Mouse (Mus musculus): Measurements from ENCODE around the gene Hist1h2bg. TPM values are rescaled to one million over a fixed set of nuclear protein-coding genes. Genes with fewer than 3 reads are reported as not detected.
"Not testable (repeated sequence)": the region's sequence is repeated elsewhere in the genome, so short reads cannot be mapped to it uniquely, and the experiment has no call there.

The Hist1h2bg gene
- polyA plus RNA-seq, 1 experiment from 2014 or later, result 2.8 TPM

DNA sequence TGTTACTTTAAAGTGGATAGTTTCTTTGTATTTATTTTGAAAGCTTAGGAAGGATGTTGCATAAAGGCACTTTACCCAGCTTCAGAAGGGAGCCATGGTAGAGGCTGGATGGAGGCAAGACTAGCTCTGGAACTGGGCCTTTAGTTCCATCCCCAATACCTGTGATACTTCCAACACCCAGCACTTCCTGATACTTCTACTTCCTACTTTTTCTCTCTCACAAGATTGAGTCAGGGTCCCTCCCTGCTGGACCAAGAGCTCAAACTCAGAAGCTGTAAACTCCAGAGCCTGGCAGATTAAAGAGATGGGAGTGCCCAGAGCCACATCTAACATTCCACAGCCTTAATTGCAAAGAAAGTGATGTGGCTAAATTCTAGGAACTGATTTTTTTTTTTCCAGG lies 13.1 kb downstream of the Hist1h2bg start:
- peak overlapping the region; percentile 95 for H3K27ac ChIP-seq
- no peaks in the 10 kb centered on the region for H3K27me3 ChIP-seq
- H3K9me3 ChIP-seq, result no peaks in the 10 kb centered on the region
- peak overlapping the region; percentile 47 for H3K4me3 ChIP-seq
- H3K9ac ChIP-seq, result peak overlapping the region; percentile 80
- peak overlapping the region; percentile 82 for H3K4me2 ChIP-seq
- no peaks in the 10 kb centered on the region for H3K36me3 ChIP-seq
- ATAC-seq (ENCODE audit: low FRiP score), result no peak
- H3K4me1 ChIP-seq (replicated peaks), result peaks cover 32% of the 10 kb centered on the region

DNA sequence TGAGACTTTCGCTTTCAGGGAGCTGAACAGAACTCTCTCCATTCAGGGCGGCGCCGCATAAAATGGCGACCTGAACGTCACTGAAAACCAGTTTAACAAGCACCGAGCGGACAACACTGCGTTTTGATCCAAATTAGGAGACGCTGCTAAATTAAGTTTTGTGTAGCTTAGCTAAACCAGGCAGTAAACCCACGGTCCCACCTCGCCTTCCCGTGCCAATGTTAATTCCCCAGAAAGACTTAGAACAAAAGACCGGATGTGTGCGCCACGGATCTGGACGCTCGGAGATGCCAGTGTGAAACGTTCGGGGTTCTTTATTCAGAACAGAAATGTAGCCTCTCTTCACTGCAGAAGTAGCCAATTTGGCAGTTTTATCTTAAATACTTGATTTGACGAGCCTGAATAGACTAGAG lies 13.8 kb downstream of the Hist1h2bg start:
- peak overlapping the region; percentile 82 for H3K4me2 ChIP-seq
- H3K27me3 ChIP-seq, result no peaks in the 10 kb centered on the region
- H3K9ac ChIP-seq, result peak overlapping the region; percentile 80
- no peaks in the 10 kb centered on the region for H3K36me3 ChIP-seq
- peak; percentile 2; the same call in 1 of the 2 replicates for ATAC-seq (ENCODE audit: low FRiP score)
- peak overlapping the region; percentile 47 for H3K4me3 ChIP-seq
- H3K9me3 ChIP-seq, result no peaks in the 10 kb centered on the region
- peak overlapping the region; percentile 95 for H3K27ac ChIP-seq
- peaks cover 32% of the 10 kb centered on the region for H3K4me1 ChIP-seq (replicated peaks)
- WGBS, result under 1% methylated on average over 21 of the region's 21 CpGs

DNA sequence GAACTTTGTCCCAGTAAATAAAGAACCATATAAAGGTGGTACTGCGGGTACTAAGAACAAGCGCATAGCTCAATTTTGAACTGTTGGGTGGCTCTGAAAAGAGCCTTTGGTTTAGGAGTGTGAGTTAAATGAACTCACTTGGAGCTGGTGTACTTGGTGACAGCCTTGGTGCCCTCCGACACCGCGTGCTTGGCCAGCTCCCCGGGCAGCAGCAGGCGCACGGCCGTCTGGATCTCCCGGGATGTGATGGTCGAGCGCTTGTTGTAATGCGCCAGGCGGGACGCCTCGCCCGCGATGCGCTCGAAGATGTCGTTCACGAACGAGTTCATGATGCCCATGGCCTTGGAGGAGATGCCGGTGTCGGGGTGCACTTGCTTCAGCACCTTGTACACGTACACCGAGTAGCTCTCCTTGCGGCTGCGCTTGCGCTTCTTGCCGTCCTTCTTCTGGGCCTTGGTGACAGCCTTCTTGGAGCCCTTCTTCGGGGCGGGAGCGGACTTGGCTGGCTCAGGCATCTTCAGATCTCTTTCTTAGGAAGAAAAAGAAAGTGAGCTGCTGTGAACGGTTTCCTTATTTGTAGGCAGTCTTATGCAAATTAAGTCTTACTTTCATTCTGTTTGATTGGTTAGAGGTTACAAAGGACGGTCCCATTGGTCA lies 14.4 kb downstream of the Hist1h2bg start:
- Histone ChIP-seq H3K4me3 (peak overlapping the region; percentile 47), H3K4me1 (replicated peaks) (peaks cover 32% of the 10 kb centered on the region), H3K9ac (peak overlapping the region; percentile 80), H3K4me2 (peak overlapping the region; percentile 82), H3K27ac (peak overlapping the region; percentile 95)
- peak; percentile 90 for ATAC-seq (ENCODE audit: low FRiP score)
- not testable (repeated sequence) for H3K27me3 ChIP-seq, H3K9me3 ChIP-seq, H3K36me3 ChIP-seq
- under 1% methylated on average over 33 of the region's 36 CpGs for WGBS

DNA sequence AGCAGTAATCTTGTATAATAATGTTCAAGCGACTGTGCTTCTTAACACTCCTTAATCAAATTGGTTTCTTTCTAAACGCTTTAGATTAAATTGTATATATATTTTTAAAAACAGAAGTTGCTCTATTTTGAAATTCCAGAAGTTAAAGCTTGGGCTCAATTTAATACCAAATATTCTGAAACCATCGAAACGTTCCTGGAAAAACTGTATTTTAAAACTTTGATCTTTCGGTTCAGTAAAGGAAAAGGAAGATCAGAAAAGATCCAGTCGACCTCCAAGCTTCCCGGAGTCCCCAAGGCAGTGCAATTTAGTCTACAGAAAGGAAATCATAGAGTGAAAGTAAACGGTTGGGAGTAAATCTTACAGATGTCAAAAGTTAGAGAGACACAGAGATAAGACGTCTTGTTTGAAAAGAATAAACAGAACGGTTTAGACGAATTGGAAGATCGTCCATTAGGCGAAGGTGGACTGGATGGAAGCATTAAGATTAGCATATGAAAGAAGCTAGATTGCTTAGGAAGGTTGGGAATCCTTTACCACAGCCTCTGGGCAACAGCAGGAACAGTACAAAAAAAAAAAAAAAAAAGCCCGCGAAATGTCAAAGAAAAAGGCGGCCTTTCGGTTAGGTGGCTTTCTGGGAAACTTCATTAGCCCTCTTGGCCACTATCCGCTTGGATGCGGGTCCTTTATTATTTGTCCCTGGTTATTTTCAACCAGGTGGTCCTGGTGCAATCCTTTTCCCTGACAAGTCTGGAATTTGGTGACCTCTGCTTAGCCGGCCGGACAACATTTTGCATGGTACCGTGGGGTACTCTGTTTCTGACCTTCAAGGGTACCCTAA lies 15.1 kb downstream of the Hist1h2bg start:
- H3K27me3 ChIP-seq, result no peaks in the 10 kb centered on the region
- H3K9me3 ChIP-seq, result no peaks in the 10 kb centered on the region
- ATAC-seq (ENCODE audit: low FRiP score), result no peak
- H3K4me3 ChIP-seq, result peak overlapping the region; percentile 47
- no peaks in the 10 kb centered on the region for H3K36me3 ChIP-seq
- H3K27ac ChIP-seq, result peak overlapping the region; percentile 81
- WGBS, result 2% methylated on average over 22 of the region's 22 CpGs
- H3K4me2 ChIP-seq, result peak overlapping the region; percentile 82
- peaks cover 32% of the 10 kb centered on the region for H3K4me1 ChIP-seq (replicated peaks)
- peak overlapping the region; percentile 55 for H3K9ac ChIP-seq

DNA sequence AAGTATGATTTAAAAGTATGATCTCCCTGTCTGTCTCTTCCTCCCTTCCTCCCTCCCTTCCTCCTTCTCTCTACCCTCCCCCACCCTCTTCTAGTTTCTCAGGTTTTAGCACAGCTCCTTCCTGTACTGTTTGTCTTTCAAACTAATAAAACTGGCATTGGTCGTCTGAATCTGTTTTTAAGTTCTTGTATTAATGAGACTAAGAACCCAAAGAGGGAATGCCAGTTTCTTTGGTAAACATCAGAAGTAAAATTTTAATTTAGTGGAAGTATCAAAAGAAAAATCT lies 15.7 kb downstream of the Hist1h2bg start:
- Histone ChIP-seq H3K4me2 (peak overlapping the region; percentile 82), H3K27me3 (no peaks in the 10 kb centered on the region), H3K9me3 (no peaks in the 10 kb centered on the region), H3K9ac (peak overlapping the region; percentile 55), H3K4me1 (replicated peaks) (peaks cover 29% of the 10 kb centered on the region), H3K36me3 (no peaks in the 10 kb centered on the region), H3K27ac (peak overlapping the region; percentile 0; the same call in 1 of the 2 replicates), H3K4me3 (peak overlapping the region; percentile 47)
- 9% methylated on average over 1 of the region's 1 CpGs for WGBS
- no peak for ATAC-seq (ENCODE audit: low FRiP score)

DNA sequence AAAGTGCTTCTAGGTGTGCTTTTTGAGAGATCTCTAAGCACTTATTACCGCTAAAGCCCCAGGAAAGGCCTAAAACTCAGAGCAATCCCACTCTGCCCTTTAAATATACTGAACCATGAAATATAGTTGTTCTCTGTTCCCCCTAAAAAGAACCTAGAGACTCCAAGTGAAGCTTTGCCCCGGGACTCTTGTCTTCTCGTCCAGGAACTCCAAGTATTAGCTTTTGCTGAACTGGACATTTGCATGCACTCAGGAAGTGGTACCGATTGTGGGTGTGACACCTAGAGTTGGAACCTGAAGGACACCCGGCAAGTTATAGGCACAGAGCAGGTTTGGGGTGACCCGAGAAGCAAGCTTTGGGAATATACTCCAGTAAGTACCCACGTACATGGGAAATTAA lies 20.0 kb downstream of the Hist1h2bg start:
- no peak for ATAC-seq (ENCODE audit: low FRiP score)
- Histone ChIP-seq H3K4me1 (replicated peaks) (peaks cover 6% of the 10 kb centered on the region), H3K27ac (no peak overlapping the region), H3K4me2 (no peak overlapping the region), H3K9me3 (no peaks in the 10 kb centered on the region), H3K27me3 (no peaks in the 10 kb centered on the region), H3K9ac (no peak overlapping the region), H3K36me3 (no peaks in the 10 kb centered on the region), H3K4me3 (no peak overlapping the region)
- 94% methylated on average over 7 of the region's 7 CpGs for WGBS

DNA sequence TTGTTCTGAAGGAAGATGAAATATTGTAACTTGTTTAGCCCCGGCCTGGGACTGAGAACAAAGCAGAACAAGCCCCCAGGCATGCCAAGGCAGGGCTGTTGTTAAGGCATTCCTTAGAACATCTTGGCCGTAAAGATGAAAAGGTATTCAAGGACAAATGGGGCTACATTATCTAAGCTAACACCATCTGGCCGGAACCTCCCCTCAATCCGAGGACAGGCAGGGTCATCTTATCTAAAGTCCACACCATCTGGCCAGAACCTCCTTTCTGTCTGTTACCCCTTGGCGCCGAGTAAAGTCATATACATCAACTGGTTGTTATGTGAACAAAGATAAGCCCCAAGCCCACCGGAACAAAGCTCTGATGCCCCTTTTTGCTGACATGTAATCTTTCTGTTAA lies 20.7 kb downstream of the Hist1h2bg start:
- not testable (repeated sequence) for H3K36me3 ChIP-seq; H3K4me2 ChIP-seq; ATAC-seq (ENCODE audit: low FRiP score); H3K27ac ChIP-seq; H3K27me3 ChIP-seq; H3K4me1 ChIP-seq (replicated peaks); H3K9me3 ChIP-seq; H3K9ac ChIP-seq; H3K4me3 ChIP-seq
- WGBS, result 90% methylated on average over 7 of the region's 7 CpGs

DNA sequence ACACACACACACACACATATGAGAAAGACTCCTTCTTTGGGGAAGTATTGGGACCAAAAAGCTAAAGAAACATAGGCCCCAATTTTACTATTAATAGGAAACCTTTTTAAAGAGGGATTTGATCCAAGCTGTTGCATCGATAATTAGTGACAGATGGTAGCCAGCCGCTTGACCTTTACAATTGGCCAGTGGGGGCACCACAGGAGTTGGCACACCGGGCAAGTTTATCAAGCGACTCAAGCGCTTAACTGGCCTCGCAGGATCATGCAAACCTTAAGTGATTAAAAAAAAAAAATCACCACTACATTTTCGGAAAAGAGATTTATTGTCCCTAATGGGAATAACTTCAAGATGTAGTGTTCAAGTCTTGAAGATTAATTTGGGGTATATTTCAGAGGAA lies 21.4 kb downstream of the Hist1h2bg start:
- Histone ChIP-seq H3K4me1 (replicated peaks) (no peaks in the 10 kb centered on the region), H3K4me3 (no peak overlapping the region), H3K9ac (no peak overlapping the region), H3K4me2 (no peak overlapping the region), H3K36me3 (no peaks in the 10 kb centered on the region), H3K27ac (no peak overlapping the region), H3K9me3 (no peaks in the 10 kb centered on the region), H3K27me3 (no peaks in the 10 kb centered on the region)
- ATAC-seq (ENCODE audit: low FRiP score), result no peak
- 90% methylated on average over 7 of the region's 7 CpGs for WGBS

DNA sequence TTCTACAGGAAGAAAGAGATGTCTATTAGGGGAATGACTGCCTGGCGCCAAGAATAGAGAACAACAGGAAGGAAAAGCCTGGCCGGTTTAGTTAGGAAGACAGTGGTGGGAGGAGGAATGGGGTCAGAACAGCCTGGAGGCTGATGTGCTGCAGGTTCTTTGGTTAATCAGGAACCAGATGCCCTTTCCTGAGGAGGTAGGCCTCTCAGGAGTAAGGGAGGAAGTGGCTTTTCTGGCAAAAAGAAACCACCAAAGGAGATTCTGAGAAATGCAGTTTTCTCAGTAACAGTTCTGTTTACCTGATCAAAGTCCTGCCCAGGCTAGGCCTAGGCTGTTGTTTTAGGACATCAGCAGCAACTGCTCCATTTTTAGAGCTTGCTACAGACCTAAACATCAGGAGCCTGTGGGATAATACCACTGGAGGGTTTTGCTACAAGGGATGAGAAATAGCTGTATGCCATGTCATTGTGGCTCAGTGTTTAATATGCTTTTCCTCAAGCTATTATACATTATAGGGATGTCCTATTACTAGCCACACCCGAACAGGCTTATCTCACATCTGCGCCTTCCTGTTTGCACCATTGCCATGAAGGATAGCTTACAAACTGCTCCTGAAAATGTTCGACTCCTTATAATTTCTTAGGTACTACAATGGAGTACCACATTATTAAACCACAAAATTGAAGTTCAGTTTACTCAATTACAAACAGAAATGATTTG lies 22.0 kb downstream of the Hist1h2bg start:
- H3K4me3 ChIP-seq, result no peak overlapping the region
- no peaks in the 10 kb centered on the region for H3K9me3 ChIP-seq
- H3K36me3 ChIP-seq, result no peaks in the 10 kb centered on the region
- 88% methylated on average over 5 of the region's 5 CpGs for WGBS
- no peak overlapping the region for H3K27ac ChIP-seq
- no peak overlapping the region for H3K9ac ChIP-seq
- H3K4me1 ChIP-seq (replicated peaks), result no peaks in the 10 kb centered on the region
- ATAC-seq (ENCODE audit: low FRiP score), result no peak
- H3K27me3 ChIP-seq, result no peaks in the 10 kb centered on the region
- no peak overlapping the region for H3K4me2 ChIP-seq

DNA sequence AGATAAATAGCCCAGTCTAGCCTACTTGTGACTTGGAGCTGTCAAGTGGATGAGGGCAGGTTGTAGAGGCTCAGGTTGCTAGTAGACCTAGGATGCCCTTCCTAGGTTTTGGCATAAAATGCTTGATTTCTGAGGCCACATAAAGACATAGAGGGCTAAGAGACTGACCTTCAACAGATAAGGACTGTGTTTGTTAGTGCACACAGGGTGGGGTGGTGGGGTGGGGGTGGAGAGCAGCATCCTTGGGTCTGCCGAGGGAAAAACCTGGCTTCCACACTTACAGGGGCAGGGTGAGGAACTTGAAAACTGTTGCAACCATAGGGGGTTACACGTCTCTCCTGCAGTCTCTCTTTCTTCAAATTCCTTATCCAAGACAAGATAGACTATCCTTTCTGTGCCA lies 24.0 kb downstream of the Hist1h2bg start:
- no peaks in the 10 kb centered on the region for H3K36me3 ChIP-seq
- H3K4me3 ChIP-seq, result no peak overlapping the region
- H3K27me3 ChIP-seq, result no peaks in the 10 kb centered on the region
- H3K27ac ChIP-seq, result no peak overlapping the region
- H3K9ac ChIP-seq, result no peak overlapping the region
- H3K4me1 ChIP-seq (replicated peaks), result no peaks in the 10 kb centered on the region
- ATAC-seq (ENCODE audit: low FRiP score), result no peak
- no peaks in the 10 kb centered on the region for H3K9me3 ChIP-seq
- no peak overlapping the region for H3K4me2 ChIP-seq
- 85% methylated on average over 2 of the region's 2 CpGs for WGBS

DNA sequence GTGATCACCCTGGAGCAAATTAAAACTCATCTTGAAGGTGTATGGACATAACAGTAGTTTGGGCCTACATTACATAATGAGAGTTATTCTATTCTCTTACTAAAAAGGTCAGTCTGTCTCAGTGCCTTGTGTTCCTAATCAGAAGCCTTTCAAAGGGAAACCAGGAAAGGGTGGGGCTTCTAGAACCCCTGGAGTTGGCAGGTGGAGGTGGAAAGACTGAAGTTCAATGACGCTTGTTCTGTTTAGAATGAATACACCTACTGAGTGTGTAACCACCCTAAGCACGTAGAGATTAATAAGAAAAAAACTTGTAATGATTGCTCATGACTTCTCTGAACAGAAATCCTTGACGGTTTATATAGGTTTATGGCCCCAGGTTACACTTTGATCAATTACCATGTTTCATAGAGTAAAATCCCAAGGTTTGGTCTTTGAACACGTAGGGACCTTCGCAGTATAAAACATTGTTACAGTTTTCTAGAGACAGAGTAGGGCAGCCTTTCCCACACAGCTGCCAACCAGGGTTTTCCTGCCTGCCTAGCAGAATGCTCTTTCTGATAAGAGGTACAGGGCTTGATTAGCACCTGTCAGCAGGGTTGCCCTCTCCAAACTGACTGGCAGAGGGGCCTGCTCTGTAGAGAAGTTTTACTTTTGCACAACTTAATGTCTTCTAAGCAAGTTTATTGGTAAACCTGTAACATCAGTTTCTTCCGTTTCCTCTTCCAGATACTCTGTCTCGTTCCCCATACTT lies 24.6 kb downstream of the Hist1h2bg start:
- no peak overlapping the region for H3K27ac ChIP-seq
- WGBS, result 86% methylated on average over 7 of the region's 7 CpGs
- ATAC-seq (ENCODE audit: low FRiP score), result no peak

DNA sequence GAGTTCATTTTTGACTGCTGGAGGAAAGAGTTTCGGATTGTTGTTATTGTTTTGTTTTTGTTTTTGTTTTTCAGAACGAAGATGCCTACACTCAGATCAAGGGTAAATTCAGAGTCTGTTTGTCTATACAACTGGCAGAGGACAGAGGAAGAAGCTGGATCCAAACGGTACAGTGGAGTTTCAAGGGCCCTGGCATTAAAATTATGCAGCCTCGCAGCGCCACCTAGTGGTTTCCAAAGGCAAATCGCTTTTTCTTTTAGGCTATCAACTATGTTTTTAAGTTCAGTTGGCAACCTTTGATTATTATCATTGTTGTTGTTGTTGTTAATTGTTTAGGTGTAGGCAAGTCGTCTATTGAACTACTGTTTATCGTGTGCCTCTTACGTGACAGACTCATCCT lies 26.8 kb downstream of the Hist1h2bg start:
- H3K9me3 ChIP-seq, result no peaks in the 10 kb centered on the region
- 8% methylated on average over 9 of the region's 9 CpGs for WGBS

More for the DNA sequence above, 24.6 kb downstream of the Hist1h2bg start:
- Histone ChIP-seq H3K4me1 (replicated peaks) (no peaks in the 10 kb centered on the region), H3K36me3 (no peaks in the 10 kb centered on the region), H3K4me2 (no peak overlapping the region), H3K9ac (no peak overlapping the region), H3K27me3 (no peaks in the 10 kb centered on the region), H3K4me3 (no peak overlapping the region), H3K9me3 (no peaks in the 10 kb centered on the region)

More for the DNA sequence above, 26.8 kb downstream of the Hist1h2bg start:
- Histone ChIP-seq H3K9ac (no peak overlapping the region), H3K4me3 (no peak overlapping the region), H3K4me2 (no peak overlapping the region), H3K36me3 (no peaks in the 10 kb centered on the region), H3K27me3 (no peaks in the 10 kb centered on the region), H3K27ac (no peak overlapping the region), H3K4me1 (replicated peaks) (no peaks in the 10 kb centered on the region)
- ATAC-seq (ENCODE audit: low FRiP score), result no peak

Measured in hindbrain, embryonic 13.5 days (tissue).